Mouse (Mus musculus) cortical plate, adult 2 months (tissue): ENCODE results near the gene Optc.

Source experiments
- CTCF ChIP-seq: fragments of 200-500 bp; IDR thresholded peaks from 2 replicates; pipeline ENCODE4 v1.5.1; 2011; ENCODE audit warnings: mild to moderate bottlenecking, control low read depth, low read length; ENCODE audit not compliant: insufficient read depth; ENCODE audit errors: extremely low read depth
- POLR2A ChIP-seq: fragments of 200-500 bp; IDR thresholded peaks from 2 replicates; pipeline ENCODE4 v1.6.1; 2011; ENCODE audit warnings: mild to moderate bottlenecking, low read length, control low read depth; ENCODE audit not compliant: insufficient read depth; ENCODE audit errors: extremely low read depth

GRCm38 (mm10) chr1:133884090-133884489 lies 23.7 kb downstream of the Optc start:
- TF ChIP-seq CTCF (no peak), POLR2A (peak; percentile 65; the same call in 1 of the 2 replicates)
